Mouse (Mus musculus) hindbrain, embryonic 14.5 days (tissue): ENCODE data around the gene Agpat2. TPM values are rescaled to one million over a fixed set of nuclear protein-coding genes. Genes with fewer than 3 reads are reported as not detected.

ENCODE experiments used
- ATAC-seq: fragments of 200-750 bp; cut with Nextera tagmentation; 2 replicates; pipeline ENCODE4 v1.8.0; 2017; ENCODE audit warnings: moderate number of reproducible peaks, mild to moderate bottlenecking, moderate TSS enrichment, moderate library complexity; ENCODE audit not compliant: low FRiP score
- DNase-seq: peaks from one replicate; pipeline ENCODE4 v3.0.0-alpha.2; 2015; ENCODE audit warnings: low spot score
- H3K27ac ChIP-seq: fragments of 300-500 bp; sonication (generic); 2 replicates; pipeline ENCODE4 v1.5.1; 2014; ENCODE audit warnings: mild to moderate bottlenecking, moderate library complexity
- H3K27me3 ChIP-seq: fragments of 300-500 bp; sonication (generic); 2 replicates; pipeline ENCODE4 v1.6.1; 2014; ENCODE audit warnings: mild to moderate bottlenecking, low read length, mixed read lengths; ENCODE audit not compliant: control insufficient read depth, insufficient read depth
- H3K36me3 ChIP-seq: fragments of 300-500 bp; sonication (generic); replicated peaks from 2 replicates; pipeline ENCODE4 v1.6.1; 2014; ENCODE audit not compliant: control insufficient read depth, insufficient read depth
- H3K4me1 ChIP-seq: fragments of 300-500 bp; sonication (generic); replicated peaks from 2 replicates; pipeline ENCODE4 v1.6.1; 2014; ENCODE audit warnings: antibody characterized with exemption, low read length, mixed read lengths; ENCODE audit not compliant: control insufficient read depth, insufficient read depth
- H3K4me2 ChIP-seq: fragments of 300-500 bp; sonication (generic); replicated peaks from 2 replicates; pipeline ENCODE4 v1.6.1; 2014; ENCODE audit warnings: mild to moderate bottlenecking, moderate library complexity
- H3K4me3 ChIP-seq: fragments of 300-500 bp; sonication (generic); replicated peaks from 2 replicates; pipeline ENCODE4 v1.5.1; 2014; ENCODE audit warnings: mild to moderate bottlenecking, low read length
- H3K9ac ChIP-seq: fragments of 300-500 bp; sonication (generic); 2 replicates; pipeline ENCODE4 v1.6.1; 2014
- H3K9me3 ChIP-seq: fragments of 300-500 bp; sonication (generic); 2 replicates; pipeline ENCODE4 v1.6.1; 2016; ENCODE audit warnings: low read length; ENCODE audit not compliant: control insufficient read depth
- WGBS: fragments of 180-500 bp; shearing (Covaris S2); extraction: QIAGEN DNeasy Blood & Tissue Kit; methylation state at CpG from one replicate; pipeline ENCODE4 v1.1.7; 2014; 5-methylcytosine and 5-hydroxymethylcytosine counted together
- polyA plus RNA-seq: library from polyadenylated mRNA; unstranded; fragments of >200 nt; fragmentation: Nextera tagmentation; extraction: Ambion mirVana; gene quantifications from 2 replicates; pipeline ENCODE4 v1.2.1, GENCODE M21; 2014

The Agpat2 gene
- 5.6 and 6.6 TPM in 2 replicates for polyA plus RNA-seq

- Histone ChIP-seq H3K4me2 (peak within 1 kb of the TSS; percentile 71), H3K9me3 (no peaks in the 10 kb centered on the region), H3K4me3 (peak within 1 kb of the TSS; percentile 52), H3K4me1 (peaks cover 12% of the 10 kb centered on the region), H3K9ac (peak within 1 kb of the TSS; percentile 58), H3K36me3 (no peaks in the 10 kb centered on the region), H3K27ac (no peak within 1 kb of the TSS), H3K27me3 (peaks cover 28% of the 10 kb centered on the region)
- under 1% methylated on average over 89 of the region's 103 CpGs for WGBS
- peak; percentile 51 for DNase-seq
- ATAC-seq, result peak; percentile 56
Observed at GRCm38 (mm10) chr2:26603720-26604671, at the start of gene Agpat2. Gene Agpat2 (minus strand): TSS chr2:26604417.

GRCm38 (mm10) chr2:26646643-26647293 is 42.6 kb upstream of the Agpat2 start:
- H3K36me3 ChIP-seq, result no peaks in the 10 kb centered on the region
- H3K27me3 ChIP-seq, result no peaks in the 10 kb centered on the region
- H3K4me3 ChIP-seq, result no peak overlapping the region
- DNase-seq (peak; percentile 93), ATAC-seq (peak; percentile 95)
- H3K4me2 ChIP-seq, result no peak overlapping the region
- H3K9ac ChIP-seq, result no peak overlapping the region
- no peaks in the 10 kb centered on the region for H3K4me1 ChIP-seq
- WGBS, result 24% methylated on average over 3 of the region's 3 CpGs
- no peaks in the 10 kb centered on the region for H3K9me3 ChIP-seq
- H3K27ac ChIP-seq, result no peak overlapping the region

- H3K36me3 ChIP-seq, result no peaks in the 10 kb centered on the region
- H3K4me2 ChIP-seq, result no peak overlapping the region
- no peak overlapping the region for H3K4me3 ChIP-seq
- peaks cover 4% of the 10 kb centered on the region for H3K4me1 ChIP-seq
- no peak overlapping the region for H3K27ac ChIP-seq
- no peak for DNase-seq
- no peak for ATAC-seq
- no peak overlapping the region for H3K9ac ChIP-seq
- no peaks in the 10 kb centered on the region for H3K9me3 ChIP-seq
- H3K27me3 ChIP-seq, result no peaks in the 10 kb centered on the region
- WGBS, result 65% methylated on average over 2 of the region's 2 CpGs
Observed at GRCm38 (mm10) chr2:26643942-26644341, 39.7 kb upstream of the Agpat2 start.

- ATAC-seq, result no peak
- Histone ChIP-seq H3K9ac (no peak overlapping the region), H3K27ac (no peak overlapping the region), H3K4me3 (no peak overlapping the region), H3K27me3 (no peaks in the 10 kb centered on the region), H3K4me1 (peaks cover 17% of the 10 kb centered on the region), H3K9me3 (no peaks in the 10 kb centered on the region), H3K36me3 (peaks cover 27% of the 10 kb centered on the region), H3K4me2 (no peak overlapping the region)
- no peak for DNase-seq
- WGBS, result 84% methylated on average over 7 of the region's 7 CpGs
Observed at GRCm38 (mm10) chr2:26641006-26641647, 36.9 kb upstream of the Agpat2 start.

DNA sequence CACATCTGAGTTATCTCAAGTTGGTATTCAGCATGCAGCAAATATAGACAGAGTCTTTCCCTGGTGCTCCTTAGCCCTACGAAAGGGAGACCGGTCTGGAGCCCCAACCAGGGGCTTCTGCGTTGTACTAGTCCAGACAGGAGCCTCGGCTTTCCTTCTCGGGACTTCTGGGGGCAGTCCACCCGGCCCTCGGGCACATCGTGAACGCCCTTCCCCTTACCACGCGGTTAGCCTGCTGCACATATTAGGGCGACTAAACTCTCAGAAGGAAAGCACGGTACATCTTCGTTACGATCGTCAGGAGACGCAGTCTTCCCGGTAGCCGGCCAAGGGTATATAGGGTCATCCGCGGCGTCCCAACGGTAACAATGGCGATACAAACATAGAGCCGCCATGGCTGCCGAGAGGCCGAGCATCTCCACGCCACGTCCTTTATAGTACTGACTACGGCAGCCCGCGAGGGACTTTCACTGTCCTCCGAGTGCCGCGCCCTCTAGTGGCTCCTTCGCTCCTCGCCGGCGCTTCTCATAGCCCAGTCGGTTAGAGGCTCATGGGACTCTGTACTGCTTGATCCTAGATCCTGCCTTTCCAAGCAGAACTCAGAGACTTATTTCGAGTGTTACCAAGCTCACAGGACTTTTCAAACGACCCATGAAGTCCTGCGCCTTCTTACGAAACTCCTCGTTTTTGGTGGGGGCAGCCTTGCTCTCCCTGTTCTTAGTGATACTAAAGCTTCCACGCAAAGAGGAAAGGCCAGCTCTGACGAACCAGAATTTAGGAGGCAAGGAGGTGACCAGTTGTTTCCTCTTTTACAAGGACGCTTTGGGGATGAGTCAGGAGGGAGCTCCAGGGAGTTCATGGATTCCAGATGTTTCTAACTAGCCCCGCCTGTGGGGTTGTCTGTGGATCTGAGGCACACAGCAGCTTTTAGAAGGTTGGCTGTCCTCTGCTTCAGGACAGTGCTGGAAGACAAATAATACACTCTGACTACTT is 35.9 kb upstream of the Agpat2 start:
- Histone ChIP-seq H3K4me2 (peak overlapping the region; percentile 87), H3K36me3 (peaks cover 37% of the 10 kb centered on the region), H3K4me1 (peaks cover 17% of the 10 kb centered on the region), H3K9me3 (no peaks in the 10 kb centered on the region), H3K4me3 (peak overlapping the region; percentile 92), H3K27me3 (no peaks in the 10 kb centered on the region), H3K9ac (peak overlapping the region; percentile 96), H3K27ac (peak overlapping the region; percentile 83)
- WGBS, result 5% methylated on average over 49 of the region's 49 CpGs
- DNase-seq, result peak; percentile 99
- peak; percentile 86 for ATAC-seq

GRCm38 (mm10) chr2:26639083-26639482 is 34.9 kb upstream of the Agpat2 start:
- H3K4me2 ChIP-seq, result peak overlapping the region; percentile 87
- peaks cover 17% of the 10 kb centered on the region for H3K4me1 ChIP-seq
- H3K9me3 ChIP-seq, result no peaks in the 10 kb centered on the region
- 9% methylated on average over 8 of the region's 8 CpGs for WGBS
- H3K4me3 ChIP-seq, result peak overlapping the region; percentile 92
- peaks cover 47% of the 10 kb centered on the region for H3K36me3 ChIP-seq
- no peaks in the 10 kb centered on the region for H3K27me3 ChIP-seq
- DNase-seq (peak; percentile 69), ATAC-seq (no peak)
- peak overlapping the region; percentile 96 for H3K9ac ChIP-seq
- H3K27ac ChIP-seq, result peak overlapping the region; percentile 47

DNA sequence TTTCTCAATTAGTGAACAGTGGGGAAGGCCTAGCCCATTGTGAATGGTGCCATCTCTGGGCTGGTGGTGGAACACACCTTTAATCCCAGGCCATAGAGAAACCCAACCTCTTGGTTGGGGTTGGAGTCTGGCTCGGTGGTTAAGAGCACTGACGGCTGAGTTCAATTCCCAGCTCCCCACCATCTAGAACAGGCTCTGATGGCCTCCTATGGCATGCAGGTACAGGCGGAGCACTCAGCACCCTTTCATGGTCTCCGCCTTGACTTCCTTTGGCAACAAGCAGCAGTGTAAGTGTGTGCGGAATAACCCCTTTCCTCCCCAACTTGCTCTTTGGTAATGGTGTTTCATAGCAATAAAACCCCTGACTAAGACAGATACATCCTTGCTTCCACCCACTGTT is 34.4 kb upstream of the Agpat2 start:
- 76% methylated on average over 5 of the region's 5 CpGs for WGBS
- H3K4me2 ChIP-seq, result peak overlapping the region; percentile 87
- H3K27ac ChIP-seq, result peak overlapping the region; percentile 33; the same call in 1 of the 2 replicates
- no peaks in the 10 kb centered on the region for H3K9me3 ChIP-seq
- H3K4me1 ChIP-seq, result peaks cover 17% of the 10 kb centered on the region
- DNase-seq (no peak), ATAC-seq (no peak)
- no peaks in the 10 kb centered on the region for H3K27me3 ChIP-seq
- peak overlapping the region; percentile 92 for H3K4me3 ChIP-seq
- peak overlapping the region; percentile 96 for H3K9ac ChIP-seq
- peaks cover 52% of the 10 kb centered on the region for H3K36me3 ChIP-seq

GRCm38 (mm10) chr2:26638039-26638438 is 33.8 kb upstream of the Agpat2 start:
- Histone ChIP-seq H3K27me3 (no peaks in the 10 kb centered on the region), H3K4me2 (peak overlapping the region; percentile 87), H3K4me3 (peak overlapping the region; percentile 92; the same call in 1 of the 2 replicates), H3K4me1 (peaks cover 21% of the 10 kb centered on the region), H3K36me3 (peaks cover 52% of the 10 kb centered on the region), H3K9ac (peak overlapping the region; percentile 96; the same call in 1 of the 2 replicates), H3K9me3 (no peaks in the 10 kb centered on the region), H3K27ac (no peak overlapping the region)
- DNase-seq (no peak), ATAC-seq (no peak)
- 83% methylated on average over 5 of the region's 5 CpGs for WGBS
